Mouse (Mus musculus) midbrain, postnatal 0 days (tissue): ENCODE measurements around the gene Tbc1d1. TPM values are rescaled to one million over a fixed set of nuclear protein-coding genes. Genes with fewer than 3 reads are reported as not detected.

Experiments
- ATAC-seq: fragments of 200-750 bp; cut with Nextera tagmentation; 2 replicates; pipeline ENCODE4 v1.8.0; 2017; ENCODE audit warnings: moderate number of reproducible peaks, mild to moderate bottlenecking, moderate TSS enrichment, moderate library complexity; ENCODE audit not compliant: low FRiP score
- DNase-seq: peaks from one replicate; pipeline ENCODE4 v3.0.0-alpha.2; 2015; ENCODE audit warnings: low spot score
- H3K27ac ChIP-seq: fragments of 300-500 bp; sonication (generic); 2 replicates; pipeline ENCODE4 v1.5.1; 2014; ENCODE audit warnings: low read depth, mild to moderate bottlenecking, low read length, mixed read lengths
- H3K27me3 ChIP-seq: fragments of 300-500 bp; sonication (generic); 2 replicates; pipeline ENCODE4 v1.6.1; 2014; ENCODE audit warnings: low read length, control low read depth, mixed read lengths; ENCODE audit not compliant: insufficient read depth
- H3K36me3 ChIP-seq: fragments of 300-500 bp; sonication (generic); 2 replicates; pipeline ENCODE4 v1.6.1; 2014; ENCODE audit warnings: low read length, control low read depth, mixed read lengths; ENCODE audit not compliant: insufficient read depth
- H3K4me1 ChIP-seq: fragments of 300-500 bp; sonication (generic); 2 replicates; pipeline ENCODE4 v1.6.1; 2014; ENCODE audit warnings: mild to moderate bottlenecking, control low read depth, antibody characterized with exemption, low read length, mixed read lengths; ENCODE audit not compliant: insufficient read depth
- H3K4me2 ChIP-seq: fragments of 300-500 bp; sonication (generic); 2 replicates; pipeline ENCODE4 v1.6.1; 2014; ENCODE audit warnings: low read depth, mild to moderate bottlenecking, low read length, mixed read lengths; ENCODE audit not compliant: poor library complexity, severe bottlenecking
- H3K4me3 ChIP-seq: fragments of 300-500 bp; sonication (generic); 2 replicates; pipeline ENCODE4 v1.5.1; 2014; ENCODE audit warnings: low read depth, mild to moderate bottlenecking, low read length, moderate library complexity
- H3K9ac ChIP-seq: fragments of 300-500 bp; sonication (generic); replicated peaks from 2 replicates; pipeline ENCODE4 v1.6.1; 2014; ENCODE audit warnings: mild to moderate bottlenecking, low read length, moderate library complexity, mixed read lengths; ENCODE audit not compliant: poor library complexity, severe bottlenecking
- H3K9me3 ChIP-seq: fragments of 300-500 bp; sonication (generic); 2 replicates; pipeline ENCODE4 v1.6.1; 2016; ENCODE audit warnings: low read length, control low read depth
- CTCF ChIP-seq: IDR thresholded peaks from 2 replicates; pipeline ENCODE4 v1.5.1; 2016; ENCODE audit warnings: antibody characterized with exemption, mild to moderate bottlenecking
- WGBS: fragments of 180-500 bp; shearing (Covaris S2); extraction: QIAGEN DNeasy Blood & Tissue Kit; methylation state at CpG from one replicate; pipeline ENCODE4 v1.1.7; 2014; 5-methylcytosine and 5-hydroxymethylcytosine counted together
- polyA plus RNA-seq: library from polyadenylated mRNA; unstranded; fragments of >200 nt; fragmentation: Nextera tagmentation; extraction: Ambion mirVana; gene quantifications from 2 replicates; pipeline ENCODE4 v1.2.1, GENCODE M21; 2015
- total RNA-seq: library from RNA; depleted of rRNA; stranded (reverse); fragments of >200 nt; gene quantifications from 2 replicates; pipeline ENCODE4 v1.2.3, GENCODE M21; 2014; rRNA removed

The Tbc1d1 gene
- total RNA-seq (11.3 and 11.8 TPM in 2 replicates), polyA plus RNA-seq (5.1 and 5.6 TPM in 2 replicates)

DNA sequence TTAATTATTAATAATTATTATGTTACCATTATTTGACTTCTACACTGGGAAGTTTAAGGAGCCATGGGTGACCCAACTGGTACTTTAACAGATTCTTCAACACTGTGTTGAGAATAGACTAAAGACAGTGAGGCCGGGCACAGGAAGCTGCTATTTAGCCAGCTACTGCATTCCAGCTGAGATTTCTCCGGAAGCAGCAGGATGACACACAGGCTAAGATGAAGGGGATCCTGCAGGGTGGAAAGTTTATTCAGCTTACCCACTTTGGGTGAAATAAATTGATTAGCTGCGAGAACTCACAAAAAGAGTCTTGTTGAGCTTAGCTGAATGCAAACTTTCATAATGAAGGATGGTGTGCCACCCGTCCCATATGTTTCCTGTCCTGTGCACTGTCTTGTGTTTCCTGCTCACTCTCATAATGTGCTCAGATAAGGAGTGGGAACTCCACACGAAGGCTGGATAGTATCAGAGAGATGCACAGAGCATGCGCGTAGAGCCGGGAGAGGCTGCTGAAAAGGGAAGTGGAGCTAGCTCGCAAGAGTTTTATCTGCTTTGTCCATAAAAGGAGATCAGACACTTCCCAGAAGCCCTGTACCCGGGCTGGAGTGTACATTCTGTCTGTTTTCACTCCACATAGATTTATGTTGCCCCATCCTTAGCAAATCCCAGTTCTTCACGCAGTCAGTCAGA, at the start of gene Tbc1d1:
Tbc1d1 (plus strand) TSS at position 445 of the 690 bp plus-strand sequence.
- Histone ChIP-seq H3K9me3 (no peaks in the 10 kb centered on the region), H3K4me2 (no peak within 1 kb of the TSS), H3K36me3 (no peaks in the 10 kb centered on the region), H3K4me3 (no peak within 1 kb of the TSS), H3K27ac (no peak within 1 kb of the TSS), H3K9ac (no peak within 1 kb of the TSS), H3K4me1 (no peaks in the 10 kb centered on the region), H3K27me3 (peaks cover 7% of the 10 kb centered on the region; the same call in 1 of the 2 replicates)
- no peak for TF ChIP-seq CTCF
- WGBS = 50% methylated on average over 11 of the region's 11 CpGs
- DNase-seq = no peak
- ATAC-seq = no peak

DNA sequence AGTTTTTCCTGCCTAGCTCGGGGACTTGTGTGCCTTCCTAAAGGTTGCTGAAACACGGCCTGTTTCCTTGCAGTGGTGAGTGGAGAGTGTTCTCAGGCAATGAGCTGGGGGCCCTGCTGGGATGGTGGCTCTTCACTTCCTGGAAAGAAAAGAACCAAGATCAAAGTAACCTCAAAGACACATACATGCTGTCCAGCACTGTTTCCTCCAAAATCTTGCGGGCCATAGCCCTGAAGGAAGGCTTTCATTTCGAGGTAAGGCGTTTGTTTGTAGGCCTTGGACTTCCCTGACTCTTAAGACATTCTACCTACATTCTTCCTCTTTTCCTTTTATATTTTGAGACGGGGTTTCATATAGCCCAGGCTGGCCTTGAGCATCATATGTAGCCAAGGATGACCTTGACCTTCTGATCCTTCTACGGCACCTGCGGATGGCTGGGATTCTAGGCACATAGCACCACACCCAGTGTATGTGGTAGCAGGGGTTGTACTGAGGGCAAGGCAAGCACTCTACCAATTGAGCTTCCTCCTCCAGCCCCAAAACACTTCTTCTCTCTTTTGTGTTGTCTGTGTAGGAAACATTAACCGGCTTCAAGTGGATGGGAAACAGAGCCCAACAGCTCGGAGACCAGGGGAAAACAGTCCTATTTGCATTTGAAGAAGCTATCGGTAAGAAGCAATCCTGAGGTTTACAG, 48.4 kb upstream of the Tbc1d1 start:
- Histone ChIP-seq H3K4me3 (no peak overlapping the region), H3K4me1 (no peaks in the 10 kb centered on the region), H3K36me3 (peaks cover 48% of the 10 kb centered on the region), H3K4me2 (no peak overlapping the region), H3K9ac (no peak overlapping the region), H3K27me3 (no peaks in the 10 kb centered on the region), H3K9me3 (no peaks in the 10 kb centered on the region), H3K27ac (no peak overlapping the region)
- DNase-seq (no peak), ATAC-seq (no peak)
- WGBS = 89% methylated on average over 11 of the region's 11 CpGs
- TF ChIP-seq CTCF = no peak

DNA sequence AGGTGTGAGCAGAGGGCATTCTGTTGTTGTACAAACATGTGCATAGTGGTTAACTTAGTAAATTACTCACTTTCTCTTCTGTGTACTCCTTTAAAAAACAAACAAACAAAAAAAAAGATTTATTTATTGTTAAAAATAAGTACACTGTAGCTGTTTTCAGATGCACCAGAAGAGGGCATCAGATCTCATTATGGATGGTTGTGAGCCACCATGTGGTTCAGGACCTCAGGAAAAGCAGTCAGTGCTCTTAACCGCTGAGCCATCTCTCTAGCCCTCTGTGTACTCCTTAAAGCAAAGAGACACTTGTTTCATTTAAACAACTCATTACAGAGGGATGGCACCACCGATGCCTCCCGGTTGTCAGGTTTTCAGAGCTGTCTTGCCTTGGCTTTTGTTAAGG, 46.9 kb upstream of the Tbc1d1 start:
- Histone ChIP-seq H3K9me3 (no peaks in the 10 kb centered on the region), H3K27me3 (no peaks in the 10 kb centered on the region), H3K4me1 (no peaks in the 10 kb centered on the region), H3K4me3 (no peak overlapping the region), H3K4me2 (no peak overlapping the region), H3K9ac (no peak overlapping the region), H3K36me3 (peaks cover 58% of the 10 kb centered on the region), H3K27ac (no peak overlapping the region)
- TF ChIP-seq CTCF = peak; percentile 53
- DNase-seq (no peak), ATAC-seq (no peak)
- 67% methylated on average over 3 of the region's 3 CpGs for WGBS

DNA sequence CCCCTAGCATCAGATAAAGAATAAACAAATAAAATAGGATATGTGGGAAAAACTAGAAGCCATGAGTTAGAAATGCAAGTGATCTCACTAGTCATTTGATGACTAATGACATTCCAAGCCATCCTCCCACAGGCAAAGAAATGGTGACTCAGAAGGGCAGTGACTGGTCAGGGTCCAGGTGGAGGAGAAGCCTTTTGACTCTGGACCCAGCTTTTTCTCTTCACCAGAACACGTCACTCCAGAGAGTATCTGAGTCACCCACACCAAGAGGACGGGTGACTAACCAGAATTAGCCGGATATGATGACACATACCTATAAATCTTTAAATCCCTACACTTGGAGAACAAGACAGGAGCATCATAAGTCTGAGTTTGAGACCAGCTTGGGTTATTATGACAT, 43.7 kb upstream of the Tbc1d1 start:
- no peak overlapping the region for H3K9ac ChIP-seq
- TF ChIP-seq CTCF = no peak
- no peak overlapping the region for H3K27ac ChIP-seq
- ATAC-seq (no peak), DNase-seq (no peak)
- peaks cover 54% of the 10 kb centered on the region for H3K36me3 ChIP-seq
- H3K4me2 ChIP-seq = no peak overlapping the region
- 91% methylated on average over 3 of the region's 3 CpGs for WGBS
- H3K4me3 ChIP-seq = no peak overlapping the region
- no peaks in the 10 kb centered on the region for H3K27me3 ChIP-seq
- no peaks in the 10 kb centered on the region; the same call in 1 of the 2 replicates for H3K9me3 ChIP-seq
- no peaks in the 10 kb centered on the region for H3K4me1 ChIP-seq

DNA sequence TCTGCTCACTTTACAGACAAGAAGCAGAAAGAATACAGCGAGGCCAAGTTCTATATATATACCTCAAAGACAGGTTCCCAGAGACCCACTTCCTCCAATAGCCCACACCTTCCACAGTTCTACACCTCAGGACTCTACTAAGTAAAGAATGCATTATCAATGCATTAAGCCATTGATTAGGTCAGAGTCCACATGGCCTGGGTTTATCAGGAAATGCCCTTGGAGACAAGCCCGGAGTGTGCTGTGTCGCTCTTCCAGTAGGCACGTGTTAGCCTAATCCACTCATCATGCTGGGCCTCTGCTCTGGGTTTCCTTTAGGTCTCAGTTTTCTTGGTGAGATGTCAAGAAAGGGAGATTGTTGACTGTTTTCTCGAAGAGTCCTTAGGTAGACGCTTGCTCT, 41.9 kb upstream of the Tbc1d1 start:
- TF ChIP-seq CTCF = no peak

DNA sequence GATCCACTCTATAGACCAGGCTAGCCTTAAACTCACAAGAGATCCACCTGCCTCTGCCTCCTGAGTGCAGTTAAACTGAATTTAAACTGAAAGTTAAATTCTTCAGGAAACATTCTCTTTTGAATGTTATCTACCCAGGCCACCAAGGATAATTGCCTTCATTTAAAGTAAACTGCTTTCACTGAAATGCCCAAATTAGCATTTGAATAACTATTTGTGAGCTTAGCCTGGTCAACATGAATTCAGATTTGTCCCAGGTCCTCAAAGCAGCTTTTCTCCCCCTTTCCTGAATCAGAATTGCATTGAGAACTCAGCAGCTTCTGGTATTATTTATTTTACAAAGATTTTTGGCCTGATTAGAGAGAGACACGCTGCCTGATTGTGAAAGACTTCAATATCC, 38.9 kb upstream of the Tbc1d1 start:
- Histone ChIP-seq H3K4me1 (no peaks in the 10 kb centered on the region), H3K4me2 (no peak overlapping the region), H3K27me3 (no peaks in the 10 kb centered on the region), H3K4me3 (no peak overlapping the region), H3K27ac (no peak overlapping the region), H3K9ac (no peak overlapping the region), H3K9me3 (no peaks in the 10 kb centered on the region; the same call in 1 of the 2 replicates), H3K36me3 (peaks cover 27% of the 10 kb centered on the region)
- no peak for ATAC-seq
- 43% methylated on average over 1 of the region's 1 CpGs for WGBS
- DNase-seq = no peak
- TF ChIP-seq CTCF = no peak

More for the DNA sequence above, 41.9 kb upstream of the Tbc1d1 start:
- H3K9me3 ChIP-seq = no peaks in the 10 kb centered on the region; the same call in 1 of the 2 replicates
- peaks cover 43% of the 10 kb centered on the region for H3K36me3 ChIP-seq
- H3K27me3 ChIP-seq = no peaks in the 10 kb centered on the region
- no peak for ATAC-seq
- DNase-seq = no peak
- no peak overlapping the region for H3K4me2 ChIP-seq
- H3K9ac ChIP-seq = no peak overlapping the region
- H3K27ac ChIP-seq = no peak overlapping the region
- WGBS = 94% methylated on average over 6 of the region's 6 CpGs
- H3K4me3 ChIP-seq = no peak overlapping the region
- H3K4me1 ChIP-seq = no peaks in the 10 kb centered on the region
